Mouse (Mus musculus) B cell, adult 2 months (primary cell): ENCODE measurements around the gene Gprc5b.

ENCODE experiments used
- DNase-seq, 2 experiments: peaks; one replicate each; pipeline ENCODE4 v3.0.0; 2022

Gene Gprc5b

GRCm38 (mm10) chr7:118995007-118995406 lies at the start of gene Gprc5b:
Gprc5b (minus strand) TSS chr7:118995211.
- peak; percentile 90 for DNase-seq

GRCm38 (mm10) chr7:119041502-119041901 lies 46.5 kb upstream of the Gprc5b start:
- DNase-seq: no peak

- DNase-seq: no peak
These were observed 42.6 kb upstream of the Gprc5b start for GRCm38 (mm10) chr7:119037581-119037980.

GRCm38 (mm10) chr7:119034243-119034961 lies 39.4 kb upstream of the Gprc5b start:
- no peak for DNase-seq

GRCm38 (mm10) chr7:119023394-119023921 lies 28.4 kb upstream of the Gprc5b start:
- DNase-seq: peak; percentile 63 to 64

GRCm38 (mm10) chr7:119022238-119023156 lies 27.5 kb upstream of the Gprc5b start:
- peak; percentile 45 to 48 for DNase-seq

- peak in 1 of 2 experiments; percentile 2 for DNase-seq
These were observed 24.5 kb upstream of the Gprc5b start for GRCm38 (mm10) chr7:119019537-119019936.

GRCm38 (mm10) chr7:119015736-119016135 lies 20.7 kb upstream of the Gprc5b start:
- DNase-seq: no peak

- DNase-seq: peak; percentile 75 to 78
These were observed 16.0 kb upstream of the Gprc5b start for GRCm38 (mm10) chr7:119010854-119011529.

GRCm38 (mm10) chr7:119002501-119002900 lies 7.5 kb upstream of the Gprc5b start:
- no peak for DNase-seq

- DNase-seq: no peak
These were observed 7.0 kb upstream of the Gprc5b start for GRCm38 (mm10) chr7:119001965-119002364.

GRCm38 (mm10) chr7:118999857-119000256 lies 4.8 kb upstream of the Gprc5b start:
- no peak for DNase-seq

- DNase-seq: peak; percentile 77 to 81
These were observed 1.3 kb upstream of the Gprc5b start for GRCm38 (mm10) chr7:118996137-118996837.

- no peak for DNase-seq
These were observed 660 bp upstream of the Gprc5b start for GRCm38 (mm10) chr7:118995671-118996070.

GRCm38 (mm10) chr7:118994231-118994842 lies 674 bp downstream of the Gprc5b start:
- DNase-seq: peak; percentile 13 to 30

GRCm38 (mm10) chr7:118993597-118994230 lies 1.3 kb downstream of the Gprc5b start:
- DNase-seq: peak in 1 of 2 experiments; percentile 10

GRCm38 (mm10) chr7:118992623-118993405 lies 2.2 kb downstream of the Gprc5b start:
- DNase-seq: no peak

- DNase-seq: no peak
These were observed 2.9 kb downstream of the Gprc5b start for GRCm38 (mm10) chr7:118992080-118992560.

GRCm38 (mm10) chr7:118991341-118991884 lies 3.6 kb downstream of the Gprc5b start:
- DNase-seq: no peak

- no peak for DNase-seq
These were observed 4.7 kb downstream of the Gprc5b start for GRCm38 (mm10) chr7:118990282-118990681.
